Mouse (Mus musculus) c-Kit-positive CD71-positive TER-119-negative erythroid progenitor cells, embryonic 14.5 days (primary cell): ENCODE results near the gene Csmd2.
"Not testable (repeated sequence)": the region's sequence is repeated elsewhere in the genome, so short reads cannot be mapped to it uniquely, and the experiment has no call there.

Experiments used
- DNase-seq: peaks from one replicate; pipeline ENCODE4 v3.0.0-alpha.2; 2013; ENCODE audit warnings: low read depth

The Csmd2 gene

GRCm38 (mm10) chr4:128492055-128492454 lies 504.4 kb downstream of the Csmd2 start:
- no peak for DNase-seq

DNA sequence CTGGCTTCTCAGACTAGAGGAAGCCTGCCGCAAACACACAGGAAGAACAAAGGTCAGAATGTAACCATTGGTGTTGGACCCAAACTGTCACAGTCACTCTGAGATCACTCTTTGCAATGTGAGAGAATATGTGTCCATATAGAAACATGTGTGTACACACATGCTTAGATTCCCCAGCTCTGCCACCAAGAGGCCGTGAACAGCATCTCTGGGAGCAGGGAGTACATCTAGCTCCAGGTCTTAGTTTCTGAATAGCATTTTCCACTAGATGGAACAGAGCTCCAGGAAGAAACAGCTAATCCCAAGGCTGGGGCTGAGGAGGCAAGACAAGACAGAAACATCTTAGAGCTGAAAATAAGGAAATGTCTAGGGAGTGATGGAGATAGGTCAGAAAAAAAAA lies 512.3 kb downstream of the Csmd2 start:
- DNase-seq = no peak

DNA sequence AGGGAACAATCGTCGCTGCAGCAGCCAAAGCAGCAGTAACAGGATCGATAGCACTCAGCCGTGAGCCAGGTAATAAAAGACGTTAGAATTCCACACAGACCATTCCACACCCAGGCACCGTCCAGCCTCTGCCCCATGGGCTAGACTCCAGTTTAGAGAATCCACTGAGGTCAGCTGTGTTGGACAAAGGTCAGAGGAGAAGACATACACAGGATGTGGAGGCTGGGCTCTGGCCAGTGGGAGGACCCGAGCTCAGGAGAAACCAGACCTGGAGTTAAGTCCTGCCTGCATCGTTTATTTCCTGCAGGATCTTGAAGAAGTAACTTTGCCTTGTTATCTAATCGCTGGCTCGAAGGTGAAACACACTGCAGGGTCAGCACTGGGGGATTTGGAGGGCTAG lies 519.2 kb downstream of the Csmd2 start:
- DNase-seq = no peak

- no peak for DNase-seq
These were observed 522.2 kb downstream of the Csmd2 start for GRCm38 (mm10) chr4:128509885-128510284.

DNA sequence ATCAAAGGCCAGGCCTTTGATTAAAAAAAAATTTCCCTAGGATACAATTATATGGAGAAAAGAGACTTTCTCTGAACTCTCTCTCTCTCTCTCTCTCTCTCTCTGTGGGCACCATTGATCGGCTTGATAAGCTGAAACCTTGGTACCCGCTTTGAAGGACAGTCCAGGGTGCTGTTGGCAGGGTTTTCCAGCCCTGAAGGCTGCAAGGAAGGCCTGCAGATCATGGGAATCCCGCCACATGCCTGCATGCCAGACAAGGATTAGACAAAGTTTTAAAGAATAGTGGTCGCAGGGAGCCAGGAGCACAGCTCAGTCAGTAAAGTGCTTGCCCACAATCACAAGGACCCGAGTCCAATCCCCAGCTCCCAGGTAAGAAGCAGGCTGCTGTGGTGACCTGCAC lies 526.8 kb downstream of the Csmd2 start:
- DNase-seq = no peak

DNA sequence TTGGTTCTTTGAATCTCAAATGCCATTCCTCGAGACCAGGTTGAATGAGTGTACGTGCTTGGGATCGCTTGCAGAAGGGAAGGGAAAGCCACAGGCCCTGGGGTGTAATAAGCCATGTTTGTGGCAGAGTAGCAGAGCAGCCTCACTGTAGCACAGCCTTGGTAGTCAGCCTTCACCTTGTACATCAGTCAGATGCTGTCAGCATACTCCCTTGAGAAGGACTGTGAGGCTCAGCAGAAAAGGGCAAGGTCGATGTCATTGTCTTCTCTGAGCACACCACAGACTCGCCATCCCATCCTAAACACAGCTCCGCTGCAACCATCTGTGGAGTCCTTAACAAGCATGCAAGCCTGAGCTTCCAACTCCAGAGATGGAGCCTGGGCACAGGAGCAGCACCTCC lies 533.6 kb downstream of the Csmd2 start:
- no peak for DNase-seq

- DNase-seq = no peak
These were observed 555.7 kb downstream of the Csmd2 start for GRCm38 (mm10) chr4:128543378-128543777.

- DNase-seq = not testable (repeated sequence)
These were observed 556.4 kb downstream of the Csmd2 start for GRCm38 (mm10) chr4:128543956-128544486.

DNA sequence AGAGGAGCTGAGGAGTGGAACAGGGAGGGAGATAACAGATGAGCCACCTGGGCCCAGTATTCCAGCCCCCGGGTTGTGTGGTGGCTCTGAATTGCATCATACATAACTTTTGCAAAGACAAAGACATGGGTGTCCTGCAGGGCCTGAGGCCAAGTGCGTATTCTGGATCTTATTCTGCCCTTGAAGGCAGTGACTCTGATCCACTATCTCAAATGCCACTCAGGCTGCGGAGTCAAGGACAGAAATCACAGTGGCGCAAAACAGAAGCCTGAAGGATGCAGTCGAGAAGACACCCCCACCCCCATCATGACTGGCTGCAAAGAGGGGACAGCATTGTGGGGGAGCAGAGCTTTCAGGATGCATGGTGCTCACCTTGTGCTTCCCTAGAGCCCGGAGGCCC lies 563.1 kb downstream of the Csmd2 start:
- no peak for DNase-seq

GRCm38 (mm10) chr4:128554198-128554597 lies 566.5 kb downstream of the Csmd2 start:
- DNase-seq = no peak

DNA sequence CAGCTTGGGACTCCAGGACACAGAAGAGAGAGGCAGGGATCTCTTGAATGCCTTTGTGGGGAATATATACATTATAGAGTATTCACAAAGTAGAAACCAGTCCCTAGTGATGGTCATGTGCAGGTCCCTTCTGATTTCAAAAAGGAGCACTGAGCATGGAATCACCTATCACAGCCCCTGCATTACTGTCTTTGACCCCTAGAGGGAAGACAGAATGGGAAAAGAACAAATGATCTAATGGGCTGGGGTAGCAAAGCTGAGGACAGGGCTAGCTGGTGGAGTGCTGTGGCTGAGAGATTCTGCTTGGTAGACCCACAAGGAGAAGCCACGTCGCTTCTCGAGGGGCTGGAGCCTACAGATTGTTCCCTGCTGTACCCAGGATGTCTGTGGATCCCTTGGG lies 572.7 kb downstream of the Csmd2 start:
- no peak for DNase-seq

- no peak for DNase-seq
These were observed 588.2 kb downstream of the Csmd2 start for GRCm38 (mm10) chr4:128575811-128576210.

DNA sequence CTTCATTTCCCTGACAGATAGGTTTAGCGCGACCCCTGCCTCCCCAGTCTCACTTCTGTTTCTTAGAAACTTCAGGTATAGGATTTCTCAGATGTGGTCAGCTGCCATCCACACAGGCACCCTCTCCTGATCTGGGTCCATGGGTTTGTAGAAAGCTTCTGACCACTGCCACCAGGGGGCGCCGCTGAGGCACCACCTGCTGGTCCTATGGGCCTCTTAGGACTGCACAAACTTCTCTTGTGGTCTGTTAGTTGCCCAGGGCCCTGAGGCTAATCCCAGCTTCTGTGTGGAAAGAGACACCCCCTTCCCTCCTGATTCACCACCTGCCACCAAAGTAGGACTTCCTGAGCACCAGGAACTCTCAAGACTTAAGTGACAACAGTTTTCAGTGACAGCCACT lies 591.5 kb downstream of the Csmd2 start:
- peak; percentile 19 for DNase-seq

- DNase-seq = no peak
These were observed 605.6 kb downstream of the Csmd2 start for GRCm38 (mm10) chr4:128593286-128593685.

GRCm38 (mm10) chr4:128594062-128594461 lies 606.4 kb downstream of the Csmd2 start:
- no peak for DNase-seq

- no peak for DNase-seq
These were observed 610.3 kb downstream of the Csmd2 start for GRCm38 (mm10) chr4:128597801-128598560.

DNA sequence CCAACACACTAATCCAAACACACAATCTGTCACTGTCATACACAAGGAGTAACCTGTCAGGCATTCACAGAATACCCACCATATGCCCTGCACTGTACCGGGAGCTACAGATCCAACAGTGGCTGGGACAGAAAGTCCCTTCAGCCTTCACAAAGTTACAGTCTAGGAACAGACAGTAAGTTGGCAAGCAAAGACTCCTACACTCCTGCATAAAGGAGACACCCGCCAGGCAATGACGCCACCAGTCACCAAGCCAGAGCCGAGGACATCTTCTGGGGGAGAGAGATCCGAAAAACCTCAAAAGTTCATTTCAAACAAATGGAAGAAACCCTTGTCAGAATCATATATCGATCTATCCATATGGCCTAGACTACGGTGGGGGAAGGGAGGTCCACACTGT lies 618.9 kb downstream of the Csmd2 start:
- no peak for DNase-seq

GRCm38 (mm10) chr4:128607661-128608060 lies 620.0 kb downstream of the Csmd2 start:
- DNase-seq = no peak

DNA sequence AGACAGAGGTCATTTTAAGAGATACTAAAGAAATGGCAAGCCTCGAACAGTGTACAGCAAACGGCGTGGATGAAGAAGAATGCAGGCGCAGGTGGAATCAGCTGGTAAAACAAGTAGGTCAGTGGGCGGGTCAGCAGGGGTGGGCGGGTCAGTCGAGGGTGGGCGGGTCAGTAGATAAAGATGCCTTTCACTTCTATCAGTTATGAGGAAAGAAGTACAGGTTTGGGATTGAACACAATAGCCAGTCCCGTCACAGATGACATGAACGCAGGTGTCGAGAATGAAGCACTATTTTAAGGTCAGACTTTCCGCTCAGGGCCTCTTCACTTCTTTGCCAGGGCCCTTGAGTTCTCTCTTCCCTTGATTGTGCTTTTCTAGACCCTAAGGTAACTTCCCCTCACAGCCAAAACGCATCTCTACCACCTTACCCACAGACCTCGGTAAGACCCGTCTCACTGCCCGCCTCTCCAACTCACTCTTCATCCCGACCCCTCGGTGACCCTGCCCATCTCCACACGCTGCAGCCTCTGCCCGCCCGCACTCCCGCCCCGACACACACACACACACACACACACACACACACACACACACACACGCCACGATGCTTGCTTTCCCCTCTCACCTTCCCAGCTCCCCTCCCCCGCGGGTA lies 621.7 kb downstream of the Csmd2 start:
- no peak for DNase-seq

- peak; percentile 98 for DNase-seq
These were observed 622.3 kb downstream of the Csmd2 start, which contains the start of gene Zscan20 for GRCm38 (mm10) chr4:128609925-128610402. Gene Zscan20 (minus strand): TSS chr4:128610098.

DNA sequence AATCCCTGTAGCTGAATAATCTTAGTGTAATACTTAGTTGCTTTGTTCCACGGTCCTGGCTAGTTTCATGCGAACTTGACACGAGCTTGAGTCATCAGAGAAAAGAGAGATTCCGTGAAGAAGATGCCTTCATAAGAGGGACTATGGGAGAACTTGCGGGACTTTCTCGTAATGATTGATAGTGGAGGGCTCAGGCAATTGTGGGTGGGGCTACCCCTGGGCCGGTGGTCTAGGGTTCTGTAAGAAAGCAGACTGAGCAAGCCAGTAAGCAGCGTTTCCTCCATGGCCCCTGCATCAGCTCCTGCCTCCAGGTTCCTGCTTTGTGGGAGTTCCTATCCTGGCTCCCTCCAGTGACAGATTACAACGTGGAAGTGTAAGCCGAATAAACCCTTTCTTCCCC lies 623.0 kb downstream of the Csmd2 start:
- no peak for DNase-seq

- not testable (repeated sequence) for DNase-seq
These were observed 624.1 kb downstream of the Csmd2 start for GRCm38 (mm10) chr4:128611726-128612125.

- DNase-seq = peak; percentile 54
These were observed 625.7 kb downstream of the Csmd2 start for GRCm38 (mm10) chr4:128613326-128613725.
